In the genomic region with DNA sequence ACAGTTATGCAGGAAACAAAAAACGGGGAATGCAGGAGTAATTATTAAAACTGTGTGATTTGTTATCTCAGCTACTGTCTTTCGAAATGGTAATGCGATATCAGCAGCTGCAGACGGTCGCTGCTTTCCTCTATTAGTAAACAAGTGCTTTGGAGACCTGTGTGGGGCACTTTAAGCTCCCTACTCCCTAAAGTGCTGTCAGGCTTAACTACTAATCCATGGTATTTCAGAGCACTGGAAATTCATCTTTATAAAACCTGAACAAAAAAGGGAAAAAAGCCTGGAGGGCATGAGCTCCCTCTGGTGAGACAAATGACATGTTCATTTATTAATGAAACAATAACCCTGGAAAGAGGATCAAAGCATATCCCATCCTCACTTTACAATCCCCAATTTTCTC, we compare ENCODE assay signal across 20 mouse cellular contexts.
DNase-seq lines count a peak whose midpoint lies in the region; ATAC-seq and TF ChIP-seq lines count a peak whose summit lies in the region.
"Had no signal": no experiment of that assay in that cellular context is flagged by ENCODE, and none has a peak within 500 bp of the region (broad histone marks: within the 10 kb centered on the region; RNA-seq: fewer than 3 reads in every experiment).

No protein-coding gene starts in this region.

- H3K9me3 ChIP-seq in embryonic facial prominence, embryonic 11.5 days (replicated peaks; ENCODE audit: control insufficient read depth, low read length): no peaks in the 10 kb centered on the region
- no peaks in the 10 kb centered on the region for H3K9me3 ChIP-seq in embryonic facial prominence, embryonic 10.5 days
- no peaks in the 10 kb centered on the region for H3K9me3 ChIP-seq in midbrain, embryonic 13.5 days
- H3K9me3 ChIP-seq: heart, embryonic 12.5 days; kidney, embryonic 15.5 days; limb, embryonic 13.5 days; liver, embryonic 13.5 days; lung, embryonic 15.5 days had no signal

- WGBS in embryonic facial prominence, embryonic 11.5 days: 21% methylated on average over 5 of the region's 5 CpGs
- 18% methylated on average over 5 of the region's 5 CpGs for WGBS in embryonic facial prominence, embryonic 10.5 days
- 7% methylated on average over 5 of the region's 5 CpGs for WGBS in midbrain, embryonic 13.5 days

- no peak overlapping the region for H3K4me2 ChIP-seq in embryonic facial prominence, embryonic 11.5 days (ENCODE audit: low read depth, low read length)
- H3K4me2 ChIP-seq in midbrain, embryonic 13.5 days (replicated peaks): peak overlapping the region; percentile 44
- H3K4me2 ChIP-seq: kidney, embryonic 15.5 days; limb, embryonic 13.5 days; liver, embryonic 13.5 days; lung, embryonic 15.5 days had no signal

- ATAC-seq in embryonic facial prominence, embryonic 11.5 days (replicated peaks; ENCODE audit: insufficient number of reproducible peaks, low FRiP score, low TSS enrichment, low read depth): no peak
- peak; percentile 68 for ATAC-seq in midbrain, embryonic 13.5 days
- ATAC-seq: hindbrain, postnatal 0 days; intestine, postnatal 0 days had no signal

- no peak overlapping the region for H3K9ac ChIP-seq in embryonic facial prominence, embryonic 11.5 days (replicated peaks; ENCODE audit: low read length)
- no peak overlapping the region for H3K9ac ChIP-seq in midbrain, embryonic 13.5 days (replicated peaks)
- H3K9ac ChIP-seq: heart, embryonic 12.5 days; kidney, embryonic 15.5 days; limb, embryonic 13.5 days; liver, embryonic 13.5 days; lung, embryonic 15.5 days had no signal

- H3K27ac ChIP-seq in embryonic facial prominence, embryonic 11.5 days (replicated peaks; ENCODE audit: low read depth, low read length): no peak overlapping the region
- no peak overlapping the region for H3K27ac ChIP-seq in embryonic facial prominence, embryonic 10.5 days (replicated peaks)
- H3K27ac ChIP-seq in layer of hippocampus, adult 2 months: no peak overlapping the region
- no peak overlapping the region for H3K27ac ChIP-seq in midbrain, embryonic 13.5 days
- H3K27ac ChIP-seq: hindbrain, postnatal 0 days; kidney, embryonic 15.5 days; limb, embryonic 13.5 days; liver, embryonic 13.5 days; lung, embryonic 15.5 days had no signal

- no peaks in the 10 kb centered on the region for H3K4me1 ChIP-seq in embryonic facial prominence, embryonic 11.5 days (ENCODE audit: control insufficient read depth, insufficient read depth, low read length)
- peaks cover 24% of the 10 kb centered on the region for H3K4me1 ChIP-seq in embryonic facial prominence, embryonic 10.5 days
- H3K4me1 ChIP-seq in midbrain, embryonic 13.5 days (replicated peaks): peaks cover 27% of the 10 kb centered on the region
- H3K4me1 ChIP-seq: heart, embryonic 12.5 days; kidney, embryonic 15.5 days; liver, embryonic 13.5 days; lung, embryonic 15.5 days had no signal

- H3K27me3 ChIP-seq in embryonic facial prominence, embryonic 11.5 days (ENCODE audit: control insufficient read depth, insufficient read depth, low read length): no peaks in the 10 kb centered on the region
- peaks cover 19% of the 10 kb centered on the region for H3K27me3 ChIP-seq in embryonic facial prominence, embryonic 10.5 days (replicated peaks; ENCODE audit: low read depth, poor library complexity, severe bottlenecking)
- 0 out of 2 replicates have a peak, but pooled peaks cover 3% of the 10 kb centered on the region for H3K27me3 ChIP-seq in midbrain, embryonic 13.5 days
- H3K27me3 ChIP-seq: heart, embryonic 12.5 days; liver, embryonic 13.5 days; lung, embryonic 15.5 days had no signal

- H3K4me3 ChIP-seq in embryonic facial prominence, embryonic 11.5 days (ENCODE audit: low read depth, low read length): no peak overlapping the region
- no peak overlapping the region for H3K4me3 ChIP-seq in embryonic facial prominence, embryonic 10.5 days
- H3K4me3 ChIP-seq in layer of hippocampus, adult 2 months: no peak overlapping the region
- H3K4me3 ChIP-seq in midbrain, embryonic 13.5 days (replicated peaks): no peak overlapping the region; the same call in 1 of the 2 replicates
- H3K4me3 ChIP-seq: heart, embryonic 12.5 days; kidney, embryonic 15.5 days; limb, embryonic 13.5 days; liver, embryonic 13.5 days; lung, embryonic 15.5 days had no signal

- TF ChIP-seq CTCF in layer of hippocampus, adult 2 months (conservative IDR thresholded peaks at IDR 0.05): peak; percentile 46

- peak; percentile 16 for DNase-seq in embryonic facial prominence, embryonic 11.5 days (ENCODE audit: low spot score)
- DNase-seq in embryonic facial prominence, embryonic 10.5 days (ENCODE audit: low spot score): no peak
- DNase-seq in layer of hippocampus, adult 2 months (ENCODE audit: low spot score in 2 of 2): no peak
- no peak for DNase-seq in layer of hippocampus, postnatal 10 days (ENCODE audit: low spot score in 2 of 2)
- DNase-seq in natural killer cell, adult 2 months (ENCODE audit: low spot score in 2 of 2): no peak
- DNase-seq in cerebellum, postnatal 14 days: no peak
- no peak for DNase-seq in adrenal gland, adult 8-10 months
- DNase-seq: adrenal gland, adult 2 months; cerebellum, adult 11-12 months; cerebellum, postnatal 25 days; kidney, postnatal 4 days; liver, embryonic 13.5 days; right cerebral cortex, postnatal 4 days had no signal

- H3K36me3 ChIP-seq in embryonic facial prominence, embryonic 11.5 days (replicated peaks; ENCODE audit: control insufficient read depth, insufficient read depth, low read depth, low read length): no peaks in the 10 kb centered on the region
- no peaks in the 10 kb centered on the region for H3K36me3 ChIP-seq in embryonic facial prominence, embryonic 10.5 days (replicated peaks)
- H3K36me3 ChIP-seq in midbrain, embryonic 13.5 days: no peaks in the 10 kb centered on the region
- H3K36me3 ChIP-seq: heart, embryonic 12.5 days; kidney, embryonic 15.5 days; limb, embryonic 13.5 days; liver, embryonic 13.5 days; lung, embryonic 15.5 days had no signal
